Mouse (Mus musculus) brain, embryonic 18.5 days (tissue): ENCODE results near the gene Gm3776.
"Not testable (repeated sequence)": the region's sequence is repeated elsewhere in the genome, so short reads cannot be mapped to it uniquely, and the experiment has no call there.

Experiments used
- DNase-seq: peaks from one replicate; pipeline ENCODE4 v3.0.0-alpha.2; 2012; ENCODE audit warnings: low read depth, low spot score

Gene Gm3776

GRCm38 (mm10) chr9:78292462-78292861 lies 35.5 kb downstream of the Gm3776 start:
- DNase-seq = not testable (repeated sequence)

- not testable (repeated sequence) for DNase-seq
Measured at GRCm38 (mm10) chr9:78293683-78294082, 36.8 kb downstream of the Gm3776 start.

DNA sequence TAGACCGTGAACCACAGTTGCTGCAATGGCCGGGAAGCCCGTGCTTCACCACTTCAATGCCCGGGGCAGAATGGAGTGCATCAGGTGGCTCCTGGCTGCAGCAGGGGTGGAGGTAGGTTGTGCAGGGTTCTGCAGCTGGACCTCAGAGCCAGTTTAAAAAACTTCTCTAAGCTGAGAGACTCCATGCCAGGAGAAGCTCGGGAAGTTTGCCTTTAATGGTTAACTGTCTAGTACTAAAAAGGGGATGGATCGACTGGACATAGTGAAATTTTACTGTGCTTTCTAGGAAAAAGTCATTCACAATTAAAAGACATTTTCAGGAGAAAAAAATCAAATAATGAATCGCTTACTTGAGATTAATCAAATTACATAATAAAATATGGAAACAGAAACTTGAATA lies 37.9 kb downstream of the Gm3776 start:
- DNase-seq = not testable (repeated sequence)

DNA sequence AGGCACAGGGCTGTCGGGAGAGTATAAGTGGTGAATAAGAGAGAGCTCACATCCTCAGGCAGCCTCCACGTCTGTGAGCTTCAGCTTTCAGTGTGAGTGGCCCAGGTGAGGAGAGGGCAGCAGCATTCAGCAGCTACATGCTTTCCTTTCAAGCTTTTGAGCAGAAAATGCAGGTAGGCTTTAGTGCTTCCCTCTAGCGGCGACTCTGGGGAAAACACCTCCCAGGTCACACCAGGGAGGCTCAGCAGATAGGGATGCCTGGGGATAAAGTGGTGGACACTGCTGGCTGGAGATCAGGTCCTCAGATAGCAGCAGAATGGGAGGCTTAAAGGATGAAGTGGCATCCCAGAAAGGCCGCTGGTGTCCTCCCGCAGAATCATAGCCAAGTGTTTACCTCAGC lies 39.2 kb downstream of the Gm3776 start:
- DNase-seq = not testable (repeated sequence)

DNA sequence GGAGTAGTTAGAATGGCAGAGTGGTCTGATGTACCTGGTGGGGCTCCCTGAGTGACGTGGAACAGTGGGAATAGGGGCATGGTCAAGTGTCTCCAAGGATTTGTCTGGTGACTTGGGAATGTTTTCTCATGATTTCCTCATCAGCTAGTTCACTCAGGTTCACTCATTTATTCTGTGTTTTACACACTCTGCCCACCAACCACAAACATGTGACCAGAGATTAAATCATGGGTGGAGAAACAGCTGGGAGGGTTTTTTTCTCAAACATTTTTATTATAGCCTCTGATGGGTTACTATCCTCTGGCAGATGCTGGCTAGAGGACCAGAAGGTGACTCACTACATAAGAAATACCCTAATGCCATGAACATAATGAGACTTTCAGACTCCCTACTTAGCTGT lies 41.3 kb downstream of the Gm3776 start:
- DNase-seq = no peak

DNA sequence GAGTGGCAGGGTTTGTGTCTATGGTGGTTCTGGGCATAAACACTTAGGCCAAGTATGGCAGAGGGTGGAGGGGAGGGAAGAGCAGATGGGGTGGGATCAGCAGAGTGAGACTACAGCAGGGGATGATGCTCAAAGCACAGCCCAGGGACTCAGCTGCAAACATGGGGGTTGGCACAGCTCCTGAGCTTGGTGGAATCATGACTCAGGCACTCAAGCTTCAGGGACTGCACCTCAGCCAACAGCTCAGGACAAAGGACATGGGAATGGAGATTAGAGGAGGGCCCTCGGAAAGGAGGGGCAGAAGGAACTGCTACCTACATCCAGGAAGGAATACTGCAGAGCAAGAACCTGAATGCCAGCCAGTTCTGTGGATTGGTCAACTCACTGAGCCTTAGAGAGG lies 42.2 kb downstream of the Gm3776 start:
- DNase-seq = not testable (repeated sequence)

GRCm38 (mm10) chr9:78308122-78308521 lies 51.2 kb downstream of the Gm3776 start:
- DNase-seq = not testable (repeated sequence)

- no peak for DNase-seq
Measured at GRCm38 (mm10) chr9:78314696-78315095, 57.8 kb downstream of the Gm3776 start, which contains the start of gene Omt2a. TSS of gene Omt2a (minus strand) at chr9:78314796.
